Mouse (Mus musculus): Measurements from ENCODE around the gene Phyh.

DNA sequence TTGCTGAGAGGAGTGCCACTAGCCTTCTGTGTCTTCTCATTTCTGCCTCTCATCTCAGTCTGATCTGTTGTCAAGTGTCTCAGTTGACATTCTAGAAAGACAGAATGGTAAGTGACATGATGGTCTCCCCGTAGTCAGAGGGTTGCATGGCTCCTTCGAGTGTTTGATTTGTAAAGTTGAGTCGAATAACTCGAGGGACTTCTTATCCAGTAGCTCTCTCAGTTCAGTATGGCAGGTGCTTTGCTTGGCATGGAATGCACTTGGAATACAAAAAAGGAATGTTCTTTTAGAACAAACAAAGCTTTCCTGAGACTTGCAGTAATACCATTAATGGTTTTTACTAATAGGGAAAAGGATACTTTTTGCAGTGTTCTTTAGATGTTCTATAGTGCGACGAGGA lies 11.7 kb upstream of the Phyh start:
- no peak for TF ChIP-seq CTCF (IDR thresholded peaks at IDR 0.05; ENCODE audit: borderline replicate concordance, control insufficient read depth, extremely low read depth, insufficient read depth, low read length, poor library complexity)
- TF ChIP-seq POLR2A (IDR thresholded peaks at IDR 0.05; ENCODE audit: control insufficient read depth, extremely low read depth, insufficient read depth, low read length, poor library complexity) = no peak

All from thymus, adult 2 months (tissue).